Mouse (Mus musculus) heart, adult 8-10 months (tissue): ENCODE measurements around the gene Capn7. TPM values are rescaled to one million over a fixed set of nuclear protein-coding genes. Genes with fewer than 3 reads are reported as not detected.

Experiments used
- DNase-seq: peaks from one replicate; pipeline ENCODE4 v3.0.0; 2022; ENCODE audit warnings: low spot score
- total RNA-seq, 4 experiments: library from RNA; stranded (reverse); gene quantifications; 2 replicates each; pipeline ENCODE4 v1.2.4; 2022

The Capn7 gene
- total RNA-seq, 4 experiments from 2014 or later: 31.5 to 35.4 (median 32.6) TPM

DNA sequence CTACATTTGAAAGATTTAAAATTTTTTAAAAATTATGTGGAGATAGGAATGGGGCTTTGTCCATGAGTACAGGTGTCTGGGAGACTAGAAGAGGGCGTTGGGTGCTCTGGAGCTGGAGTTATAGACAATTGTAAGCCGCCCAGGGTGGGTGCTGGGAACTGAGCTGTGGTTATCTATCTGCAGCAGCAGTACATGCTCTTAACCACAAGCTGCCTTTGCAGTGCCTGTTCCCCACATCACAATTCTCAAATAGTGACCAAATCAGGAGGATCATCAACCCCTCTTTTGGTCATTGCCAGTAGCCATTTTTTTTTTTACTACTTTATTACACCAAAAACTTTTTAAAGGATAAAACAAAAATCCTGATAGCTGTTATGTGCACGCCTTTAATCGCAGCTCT is 28.2 kb downstream of the Capn7 start:
- no peak for DNase-seq

DNA sequence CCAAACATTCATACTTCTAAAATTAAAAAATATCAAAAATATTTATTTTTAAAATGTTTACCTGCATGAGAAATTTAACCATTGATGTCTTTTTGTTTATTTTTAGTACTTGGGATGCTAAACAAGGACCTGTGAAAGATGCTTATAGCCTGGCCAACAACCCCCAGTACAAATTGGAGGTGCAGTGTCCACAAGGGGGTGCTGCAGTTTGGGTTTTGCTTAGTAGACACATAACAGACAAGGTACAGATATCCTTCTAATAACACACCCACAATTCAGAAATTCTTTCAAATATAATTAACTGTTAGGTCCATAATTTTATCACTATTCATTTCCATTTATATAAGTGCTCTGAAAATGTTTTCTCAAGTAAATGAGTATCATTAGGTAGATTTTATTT is 28.9 kb downstream of the Capn7 start:
- DNase-seq: peak; percentile 76

DNA sequence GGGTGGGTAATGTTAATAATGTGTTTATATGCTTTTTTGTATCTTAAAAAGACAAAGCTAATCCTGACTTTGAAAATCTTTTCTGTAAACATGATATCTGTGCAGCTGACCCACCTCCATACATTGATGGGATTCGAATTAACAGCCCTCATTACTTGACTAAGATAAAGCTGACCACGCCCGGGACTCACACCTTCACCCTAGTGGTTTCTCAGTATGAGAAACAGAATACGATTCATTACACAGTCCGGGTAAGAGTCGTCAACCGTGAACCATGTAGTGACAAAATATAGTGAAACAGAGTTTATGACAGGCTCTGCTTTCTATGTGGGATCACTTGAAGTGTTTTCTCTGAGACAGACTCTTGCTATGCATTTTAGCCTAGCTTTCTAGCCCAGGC is 31.5 kb downstream of the Capn7 start:
- no peak for DNase-seq

DNA sequence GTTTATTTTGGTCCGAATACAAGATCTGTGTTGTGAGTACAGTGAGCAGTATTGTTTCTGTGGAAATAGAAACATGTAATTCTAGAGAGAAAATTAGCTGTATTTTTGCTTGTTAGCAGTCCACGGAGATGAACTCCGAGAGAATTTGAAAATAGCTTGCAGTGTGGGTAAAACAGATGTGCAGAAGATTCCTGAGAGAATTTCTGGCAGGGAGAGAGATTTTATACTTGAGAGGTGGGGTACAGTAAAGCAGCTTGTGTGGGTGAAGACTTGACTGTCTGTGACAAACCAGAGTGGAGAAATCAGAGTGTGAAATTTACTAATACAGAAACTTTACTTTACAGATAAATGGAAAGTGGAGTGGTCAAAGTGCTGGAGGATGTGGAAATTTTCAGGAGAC is 32.9 kb downstream of the Capn7 start:
- DNase-seq: no peak

DNA sequence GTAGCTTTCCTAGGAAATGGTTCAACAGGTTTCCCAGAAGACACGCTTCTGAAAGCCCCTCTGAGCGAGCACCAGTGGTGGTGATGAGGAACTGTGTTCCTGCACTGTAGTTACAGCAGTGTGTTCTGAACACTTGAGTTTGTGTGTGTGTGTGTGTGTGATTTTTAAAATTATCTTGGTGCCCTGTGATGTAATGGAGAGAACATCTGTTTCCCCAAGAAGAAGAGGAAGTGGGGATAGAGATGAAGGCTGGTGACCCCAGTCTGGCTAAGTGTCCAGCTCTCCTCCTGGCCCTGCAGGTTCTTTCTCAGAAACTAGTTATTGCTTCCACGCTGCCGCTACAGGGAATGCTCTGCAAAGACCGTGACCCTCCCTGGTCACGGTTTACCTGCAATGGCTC is 38.0 kb downstream of the Capn7 start:
- DNase-seq: no peak

DNA sequence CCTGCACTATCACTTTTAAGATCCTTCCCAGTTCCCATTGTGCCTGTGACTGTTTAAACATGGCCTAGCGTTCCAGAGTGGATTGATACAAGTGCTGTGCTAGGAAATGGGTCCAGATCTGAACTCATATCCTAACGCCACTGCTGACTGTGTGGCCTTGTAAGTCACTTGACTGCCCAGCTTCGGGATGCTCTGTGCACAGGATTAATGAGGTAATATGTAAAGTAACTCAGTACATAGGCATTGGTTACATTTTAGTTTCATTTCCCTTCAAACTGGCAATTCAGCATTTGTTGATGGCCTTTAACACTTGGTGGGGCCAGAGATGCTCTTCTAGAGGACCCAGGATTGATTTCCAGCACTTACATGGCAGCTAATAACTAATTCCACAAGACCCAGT is 39.9 kb downstream of the Capn7 start:
- DNase-seq: no peak

DNA sequence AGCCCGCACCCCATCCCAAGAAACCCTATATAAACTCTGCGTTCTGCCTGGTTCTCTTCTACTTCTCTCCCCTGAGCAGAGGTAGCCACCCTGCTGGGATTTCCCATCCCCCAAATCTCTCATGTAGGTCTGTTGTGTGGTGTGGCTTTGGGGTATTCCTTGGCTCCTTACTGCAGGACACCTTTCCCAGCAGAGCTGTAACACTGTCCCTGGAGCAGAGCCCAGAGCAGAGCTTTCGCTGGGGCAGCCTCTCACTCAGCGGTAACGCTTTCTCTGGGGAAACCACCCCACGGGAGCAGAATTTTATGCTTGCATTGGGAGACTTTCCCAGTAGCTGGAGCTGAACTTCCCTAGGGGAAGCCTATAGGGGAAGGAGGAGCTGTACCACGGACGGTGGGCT is 45.8 kb downstream of the Capn7 start:
- DNase-seq: no peak

DNA sequence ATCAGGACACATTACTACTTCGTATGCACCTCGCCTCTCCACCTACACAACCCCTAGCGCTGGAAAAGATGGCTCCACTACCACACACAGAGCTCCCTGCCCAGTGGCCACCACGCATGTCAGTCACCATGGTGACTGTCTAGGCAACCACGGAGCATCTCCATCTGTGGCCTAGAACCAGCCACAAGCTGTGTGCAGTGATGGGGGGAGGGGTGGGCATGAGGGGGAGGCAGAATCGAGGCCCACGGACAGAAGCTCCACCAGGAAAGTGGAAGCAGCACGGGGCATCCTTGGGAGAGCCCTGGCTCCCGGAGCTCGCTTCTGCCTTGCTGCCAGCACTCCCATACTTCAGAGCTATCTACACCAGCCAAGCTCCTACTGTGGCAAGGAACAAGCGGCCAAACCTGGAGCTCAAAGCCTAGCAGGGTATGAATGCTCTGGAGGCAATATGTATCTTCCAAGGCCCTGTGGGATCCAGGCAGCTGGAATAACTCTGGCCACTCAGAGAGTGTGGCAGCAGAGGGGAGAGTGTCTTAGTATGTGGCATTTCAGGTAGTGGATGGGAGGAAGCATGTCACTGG is 47.1 kb downstream of the Capn7 start:
- no peak for DNase-seq

DNA sequence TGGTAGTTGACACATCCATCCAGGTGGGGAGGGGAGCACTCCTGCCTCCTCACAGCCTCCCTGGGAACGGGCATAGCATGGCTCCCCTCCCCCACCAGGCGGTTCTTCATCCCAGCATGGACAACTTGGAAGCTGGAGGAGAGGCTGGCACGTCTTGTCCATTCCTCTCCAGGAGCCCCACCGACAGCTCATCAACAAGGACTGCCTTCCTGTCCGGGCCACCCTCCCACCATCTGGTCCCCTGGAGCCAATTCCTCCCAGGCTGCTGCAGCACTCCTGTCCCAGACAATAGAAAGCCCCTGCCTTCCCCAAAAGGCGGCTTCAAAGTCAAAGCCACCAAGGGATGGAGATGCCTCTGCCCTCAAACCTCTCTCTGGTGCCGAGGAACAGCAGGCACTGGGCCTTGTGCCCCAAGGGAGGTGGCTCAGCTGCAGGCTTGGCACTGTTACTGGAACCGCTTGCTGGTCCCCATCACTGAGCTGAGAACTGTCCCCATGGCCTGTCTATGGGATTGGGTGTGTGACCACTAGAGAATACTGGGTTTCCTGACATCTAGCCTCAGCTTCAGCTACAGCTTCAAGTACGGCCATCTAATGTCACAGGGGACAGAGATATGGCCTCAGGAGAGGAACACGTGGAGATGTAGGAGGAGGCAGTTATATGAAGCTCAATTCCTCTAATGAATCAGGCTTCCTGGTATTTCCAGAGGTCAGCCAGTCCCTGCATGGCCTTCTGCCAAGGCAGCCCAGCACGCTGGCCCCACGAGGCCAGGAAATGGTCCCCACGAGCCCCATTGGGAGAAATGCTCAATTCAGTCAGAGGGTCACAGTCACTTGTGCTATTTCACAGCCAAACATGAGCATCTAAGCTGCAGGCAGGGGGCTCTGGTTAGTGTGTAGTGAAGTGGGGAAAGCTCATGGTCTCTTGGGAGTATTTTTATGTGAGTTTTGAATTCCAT is 48.2 kb downstream of the Capn7 start:
- DNase-seq: peak; percentile 67

DNA sequence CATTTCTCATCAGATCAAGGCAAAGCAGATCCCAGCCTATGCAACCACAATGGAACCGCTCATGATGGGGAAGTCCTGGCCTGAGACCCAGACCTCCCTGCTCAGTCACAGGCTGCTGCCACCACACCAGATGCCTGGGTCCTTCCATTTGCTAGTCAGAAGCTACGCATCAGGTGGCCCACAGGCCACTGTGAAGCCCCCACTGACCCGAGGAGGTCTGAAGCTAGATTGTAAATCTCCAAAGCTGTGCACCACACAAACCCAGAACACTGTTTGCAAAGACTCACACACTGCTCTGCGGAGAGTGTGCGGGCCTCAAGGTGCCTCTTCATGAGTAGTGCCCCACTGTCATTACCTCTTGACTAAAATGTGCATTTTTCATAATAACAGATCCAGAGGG is 49.0 kb downstream of the Capn7 start:
- no peak for DNase-seq

DNA sequence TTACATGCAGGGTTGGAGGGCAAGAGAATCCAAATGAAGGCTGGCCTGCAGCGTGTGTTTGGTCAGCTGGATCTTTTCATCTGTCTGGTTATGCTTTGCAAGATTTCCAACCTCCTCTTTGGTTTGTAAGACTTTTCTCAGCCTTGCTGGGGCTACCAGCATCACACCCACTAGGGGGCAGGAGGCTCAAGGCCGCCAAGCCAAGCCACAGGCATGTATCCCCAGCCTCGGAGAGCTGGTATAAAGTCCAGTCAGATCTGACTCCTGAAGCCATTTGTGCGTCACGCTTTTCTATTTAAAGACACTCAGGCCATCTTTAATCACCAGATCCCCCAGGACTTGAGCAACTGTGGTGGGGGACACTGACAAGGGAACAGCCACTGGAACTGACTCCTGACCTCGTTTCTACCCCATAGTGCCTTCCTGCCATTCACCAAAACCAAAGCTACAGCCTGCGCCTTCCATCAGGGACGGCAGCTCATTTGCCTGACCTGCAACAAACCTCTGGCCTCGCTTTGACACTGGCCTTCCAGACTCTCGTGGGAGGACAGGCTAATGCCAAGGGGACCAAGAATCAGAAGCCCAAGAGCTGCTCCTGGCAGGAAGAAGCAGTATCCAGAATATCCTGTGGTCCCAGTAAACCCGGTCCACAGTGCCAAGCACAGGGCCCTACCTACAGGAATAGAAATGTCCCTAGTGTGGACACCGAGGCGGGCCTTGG is 49.7 kb downstream of the Capn7 start:
- peak; percentile 91 for DNase-seq

DNA sequence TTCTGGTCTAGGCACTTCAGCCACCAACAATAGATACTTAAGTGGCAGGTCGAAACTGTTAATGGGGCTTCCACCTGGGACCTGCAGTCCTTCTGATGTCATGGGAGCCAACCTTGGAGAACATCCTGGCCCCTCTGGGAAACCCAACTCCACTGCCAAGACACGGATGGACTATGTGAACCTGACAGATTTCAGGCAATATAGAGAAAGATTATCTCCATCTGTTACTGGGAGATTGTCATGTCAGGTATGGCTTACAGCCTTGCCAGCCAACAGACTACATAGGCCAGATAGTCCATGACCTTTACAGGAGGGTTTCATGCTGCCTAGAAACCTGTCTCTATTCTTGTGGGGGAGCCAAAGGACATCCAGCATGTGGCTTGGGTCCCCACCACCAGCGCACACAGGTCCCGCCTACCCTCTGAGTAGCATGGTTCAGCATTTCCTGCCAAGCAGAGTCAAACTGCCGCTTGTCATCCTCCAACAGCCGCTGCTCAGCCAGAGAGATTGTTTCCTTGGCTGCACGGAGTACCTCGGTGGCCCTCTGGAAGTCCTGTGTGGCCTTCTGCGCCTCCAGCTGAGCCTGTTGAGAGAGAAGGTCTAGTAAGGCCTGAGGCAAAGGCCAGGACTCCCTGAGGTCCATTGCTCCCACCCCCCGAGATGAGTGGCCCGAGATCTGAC is 51.0 kb downstream of the Capn7 start:
- no peak for DNase-seq

DNA sequence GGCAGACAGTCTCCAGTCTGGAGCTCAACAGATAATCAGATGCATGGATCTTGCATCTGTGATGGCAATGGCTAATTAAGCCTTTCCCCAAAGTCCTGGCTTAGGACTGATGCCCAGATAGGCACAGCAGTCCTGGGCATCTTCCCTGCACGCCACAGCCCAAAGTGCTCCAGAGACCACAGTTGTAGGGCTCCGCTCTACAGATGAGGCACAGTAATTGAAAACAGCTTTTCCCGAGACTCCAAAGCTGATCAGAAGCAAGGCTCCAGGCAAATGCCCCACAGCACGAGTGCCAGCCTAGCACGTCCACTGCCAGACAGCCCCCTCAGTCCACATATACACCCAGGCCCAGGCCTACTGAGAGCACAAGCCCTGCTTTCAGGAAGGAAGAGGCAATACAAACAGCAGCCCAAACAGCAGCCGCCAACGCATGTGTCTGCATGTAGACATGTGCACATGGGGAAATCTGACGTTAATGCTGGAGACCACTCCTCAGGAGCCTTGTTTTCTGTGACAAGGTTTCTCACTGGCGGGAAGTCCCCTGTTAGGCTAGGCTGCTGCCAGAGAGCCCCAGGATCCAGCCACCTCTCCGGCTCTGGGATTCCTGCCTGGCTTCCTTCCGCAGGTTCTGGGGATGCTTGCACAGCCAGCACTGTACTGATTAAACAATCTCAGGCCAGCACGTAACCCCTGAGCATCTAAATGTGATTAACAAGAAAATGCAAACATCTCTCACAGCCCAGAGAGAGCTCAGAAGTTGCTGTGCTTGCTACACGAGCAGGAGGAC is 51.8 kb downstream of the Capn7 start:
- no peak for DNase-seq

DNA sequence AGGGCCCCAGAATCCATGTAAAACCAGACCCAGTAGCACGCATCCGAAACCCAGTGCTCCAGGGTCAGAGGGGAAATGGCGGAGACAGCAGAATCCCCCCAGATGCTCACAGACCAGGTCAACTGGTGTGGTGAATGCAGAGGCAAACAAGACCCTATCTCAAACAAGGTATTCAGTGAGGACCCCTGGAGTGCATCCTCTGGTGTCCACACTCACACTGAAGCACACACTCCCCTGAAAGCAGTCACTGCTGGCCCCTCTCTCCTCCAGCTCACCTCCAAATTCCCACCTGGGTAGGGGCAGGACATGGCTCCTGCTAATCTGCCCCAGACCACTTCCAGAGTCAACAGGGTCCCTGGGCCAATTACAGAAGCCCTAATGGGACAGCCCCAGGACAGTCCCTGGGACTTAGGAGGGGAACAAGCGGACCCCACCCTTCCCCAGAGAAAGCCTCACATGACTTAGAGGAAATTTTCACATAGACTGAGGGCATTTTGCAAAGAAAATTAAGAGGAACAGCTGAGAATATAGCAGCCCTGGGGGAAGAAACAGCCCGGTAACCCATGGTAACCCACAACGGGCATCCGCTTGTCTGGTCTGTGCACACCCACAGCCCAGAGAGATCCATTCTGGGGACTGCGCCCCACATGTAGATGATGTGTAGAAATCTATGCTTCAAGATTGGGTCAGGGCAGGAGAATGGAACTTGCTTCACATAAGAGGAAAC is 53.1 kb downstream of the Capn7 start:
- DNase-seq: no peak

DNA sequence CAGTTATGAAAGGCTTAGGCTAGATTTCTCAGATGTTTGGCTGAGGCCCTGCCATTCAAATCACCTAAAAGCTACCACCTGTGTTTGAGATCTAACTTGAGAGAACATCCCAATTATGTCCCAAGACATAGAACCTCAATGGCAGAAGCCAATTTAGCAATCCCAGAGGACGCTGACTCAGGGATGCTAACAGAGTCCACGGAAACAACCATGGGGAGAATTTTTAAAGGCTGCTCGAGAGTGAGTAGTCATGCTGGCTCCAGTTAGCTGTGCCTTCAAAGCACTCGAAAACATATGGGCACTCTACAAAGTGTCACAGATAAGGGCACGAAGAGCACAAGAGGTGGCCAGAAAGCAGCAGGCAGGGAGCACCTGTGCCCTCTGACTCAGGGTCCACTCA is 55.9 kb downstream of the Capn7 start:
- no peak for DNase-seq

DNA sequence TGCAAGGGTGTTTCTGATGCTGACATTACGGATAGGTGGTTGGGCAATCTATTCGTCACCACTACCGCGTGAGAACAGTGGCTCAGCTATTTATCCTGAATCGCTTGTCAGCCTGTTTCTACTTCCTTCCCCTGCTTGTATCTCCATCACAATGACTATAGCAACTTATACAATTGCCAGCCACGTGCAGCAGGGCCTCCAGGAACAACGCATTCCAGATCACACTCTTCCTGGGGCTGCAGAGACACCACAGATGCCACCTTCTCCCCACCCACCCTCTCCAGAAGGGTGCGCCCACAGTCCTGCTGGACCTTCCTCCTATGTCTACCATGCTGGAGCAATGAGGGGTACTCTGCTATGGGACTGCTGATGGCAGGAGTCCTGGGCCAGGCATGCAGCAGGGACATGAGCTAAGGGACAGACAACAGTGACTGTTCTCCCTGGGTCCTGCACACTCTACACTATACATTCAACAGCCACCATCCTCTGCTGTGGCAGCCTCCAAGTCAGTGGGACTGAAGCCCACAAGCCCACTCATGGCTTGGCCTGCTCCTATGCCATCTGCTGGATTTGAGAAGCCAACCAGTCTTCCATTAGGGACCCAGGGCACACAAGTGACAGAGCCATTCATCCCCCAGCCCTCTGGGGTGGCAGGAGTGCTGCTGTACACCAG is 56.6 kb downstream of the Capn7 start:
- no peak for DNase-seq

DNA sequence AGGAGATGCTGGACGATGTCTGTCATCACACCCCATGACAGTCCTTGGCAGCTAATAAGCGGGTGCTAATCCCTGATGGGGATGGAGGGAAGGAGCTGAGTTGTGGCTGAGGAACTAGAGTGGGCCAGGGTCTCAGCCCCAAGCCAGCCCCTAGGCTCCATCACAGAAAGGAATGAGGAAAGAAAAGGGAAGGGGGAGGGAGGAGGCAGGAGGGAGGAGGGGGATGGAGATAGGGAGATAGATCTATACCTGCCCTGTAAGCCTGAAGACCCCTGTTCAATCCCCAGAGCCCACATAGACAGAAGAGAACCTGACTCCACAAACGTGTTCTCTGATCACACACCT is 57.1 kb downstream of the Capn7 start:
- no peak for DNase-seq

DNA sequence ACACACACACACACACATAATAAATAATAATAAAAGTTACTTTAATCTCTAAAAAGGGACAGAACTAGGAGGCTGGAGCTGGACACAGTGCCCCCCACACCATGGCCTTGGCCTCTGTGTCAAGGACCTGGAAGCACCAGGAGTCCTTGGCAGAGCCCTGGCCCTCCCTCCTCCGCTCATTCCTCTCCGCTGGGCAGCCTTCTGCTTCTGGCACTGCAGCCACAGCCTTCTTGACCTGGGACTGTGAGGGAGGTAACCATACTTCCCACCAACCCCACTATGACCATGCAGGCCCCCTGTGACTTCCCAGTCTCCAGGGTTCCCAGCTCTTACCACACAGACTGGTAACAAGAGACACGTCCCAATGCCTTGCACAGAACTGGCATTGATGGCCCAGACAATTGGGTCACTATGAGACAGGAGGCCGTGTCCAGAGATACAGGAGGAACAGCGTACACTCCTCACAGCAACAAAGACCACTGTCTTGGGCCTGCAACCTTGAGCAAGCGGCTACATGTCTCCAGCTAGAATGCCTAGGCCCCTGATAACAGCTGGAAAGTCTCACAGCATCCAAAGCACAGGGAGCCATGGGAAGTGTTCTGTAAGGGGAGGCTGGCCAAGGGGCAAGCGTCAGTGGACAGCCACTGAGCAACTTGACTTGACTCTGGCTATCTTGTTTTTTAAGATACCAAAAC is 57.6 kb downstream of the Capn7 start:
- no peak for DNase-seq

DNA sequence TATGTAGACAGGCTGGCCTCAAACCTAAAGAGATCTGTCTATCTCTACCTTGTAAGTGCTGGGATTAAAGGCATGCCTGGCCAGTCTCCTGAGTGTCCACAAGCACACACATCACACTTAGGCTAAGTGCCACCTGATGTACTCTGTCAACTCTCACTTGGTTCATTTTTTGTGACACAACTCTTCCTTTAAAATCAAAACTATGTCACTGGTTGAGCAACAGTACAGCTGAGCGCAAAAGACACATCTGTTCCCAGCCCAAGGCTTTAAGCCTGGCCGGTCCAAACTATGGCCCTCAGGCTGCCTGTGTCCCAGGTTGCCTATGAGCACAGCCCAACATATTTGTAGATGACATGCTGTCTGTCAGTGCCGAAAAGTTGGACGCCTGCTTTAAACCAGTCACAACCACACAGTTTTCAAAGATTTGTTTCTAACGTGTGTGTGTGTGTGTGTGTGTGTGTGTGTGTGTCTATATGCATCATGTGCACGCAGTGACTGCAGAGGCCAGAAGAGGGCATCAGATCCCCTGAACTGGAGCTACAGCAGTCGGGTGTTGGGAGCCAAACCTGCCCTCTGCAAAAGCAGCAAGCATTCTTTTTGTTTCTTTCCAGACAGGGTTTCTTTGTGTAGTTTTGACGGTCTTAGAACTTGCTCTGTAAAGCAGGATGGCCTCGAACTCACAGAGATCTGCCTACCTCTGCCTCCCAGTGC is 58.5 kb downstream of the Capn7 start:
- DNase-seq: no peak
